In the genomic region with DNA sequence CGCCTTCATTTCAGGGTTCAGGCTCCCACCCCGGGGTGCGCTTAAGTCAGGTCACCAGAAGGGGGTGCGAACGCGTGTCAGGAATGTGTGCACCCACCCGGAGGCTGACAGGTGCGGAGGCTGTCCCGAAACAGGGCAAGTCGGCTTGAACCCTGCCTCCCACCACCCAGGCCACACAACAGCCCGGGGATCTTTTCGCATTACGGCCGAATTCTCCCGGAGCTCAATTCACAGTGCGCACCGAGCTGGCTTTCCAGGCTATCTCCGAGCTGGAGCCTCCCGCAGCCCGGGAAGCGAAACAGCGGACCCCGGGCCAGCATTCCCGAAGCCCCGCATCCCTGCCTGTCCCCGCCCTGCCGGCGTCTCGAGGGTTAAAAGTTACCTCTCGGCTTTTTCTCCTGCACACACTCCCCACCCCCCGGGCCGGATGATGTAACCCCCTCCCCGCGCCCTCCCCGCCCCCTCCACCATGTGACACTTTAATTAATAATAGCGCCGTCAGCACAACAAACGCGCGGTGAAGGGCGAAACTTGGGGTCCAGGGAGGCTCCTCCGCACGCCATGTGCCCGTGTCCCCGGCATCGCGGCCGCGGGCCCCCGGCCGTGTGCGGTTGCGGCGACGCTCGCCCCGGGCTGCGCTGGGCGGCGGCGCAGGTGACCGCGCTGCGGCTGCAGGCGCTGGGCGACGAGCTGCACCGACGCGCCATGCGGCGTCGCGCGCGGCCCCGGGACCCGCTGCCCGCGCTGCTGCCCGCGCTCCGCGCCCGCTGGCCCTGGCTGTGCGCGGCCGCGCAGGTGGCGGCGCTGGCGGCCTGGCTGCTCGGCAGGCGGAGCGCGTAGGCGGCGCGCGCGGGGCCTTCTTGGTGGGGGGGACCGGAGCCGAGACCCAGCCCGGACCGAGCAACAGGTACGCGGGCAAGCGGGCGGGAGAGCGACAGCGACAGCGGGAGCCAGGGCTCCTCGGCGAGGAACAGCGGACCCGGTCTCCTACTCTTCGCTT, we compare ENCODE assay signal across 8 mouse cellular contexts. TPM values are rescaled to one million over a fixed set of nuclear protein-coding genes. Genes with fewer than 3 reads are reported as not detected.
DNase-seq lines count a peak whose midpoint lies in the region; ATAC-seq and TF ChIP-seq lines count a peak whose summit lies in the region.

No protein-coding gene starts in this region.

- no peak for TF ChIP-seq CTCF in kidney, adult 2 months (conservative IDR thresholded peaks at IDR 0.05; ENCODE audit: insufficient read depth, insufficient read length, low read depth, low read length)

- DNase-seq in kidney, adult 2 months: no peak
- no peak for DNase-seq in kidney, adult 11 months
- peak; percentile 57 for DNase-seq in R1 (ENCODE audit: low read depth, low spot score)
- DNase-seq in induced T-regulatory cell, adult 2 months (ENCODE audit: low read depth): peak; percentile 16
- peak; percentile 23 to 47 for DNase-seq in thymus, postnatal 36 days
- DNase-seq in urinary bladder, postnatal 14 days (ENCODE audit: low spot score): no peak

- H3K9me3 ChIP-seq in embryonic facial prominence, embryonic 12.5 days: peaks cover 3% of the 10 kb centered on the region; the same call in 1 of the 2 replicates
- no peaks in the 10 kb centered on the region for H3K9me3 ChIP-seq in midbrain, embryonic 12.5 days

- peaks cover 2% of the 10 kb centered on the region; the same call in 1 of the 2 replicates for H3K4me1 ChIP-seq in kidney, adult 2 months (ENCODE audit: control insufficient read depth, insufficient read depth, low read length)
- peaks cover 23% of the 10 kb centered on the region for H3K4me1 ChIP-seq in embryonic facial prominence, embryonic 12.5 days
- peaks cover 24% of the 10 kb centered on the region for H3K4me1 ChIP-seq in midbrain, embryonic 12.5 days

- 7% methylated on average over 117 of the region's 117 CpGs for WGBS in kidney, adult 2 months
- WGBS in embryonic facial prominence, embryonic 12.5 days: under 1% methylated on average over 107 of the region's 117 CpGs
- WGBS in midbrain, embryonic 12.5 days: under 1% methylated on average over 85 of the region's 117 CpGs

- no peak for TF ChIP-seq POLR2A in kidney, adult 2 months (IDR thresholded peaks at IDR 0.05; ENCODE audit: low read depth, low read length)

- peaks cover 12% of the 10 kb centered on the region for H3K27me3 ChIP-seq in kidney, adult 2 months (replicated peaks; ENCODE audit: control insufficient read depth, insufficient read depth, low read length)
- peaks cover 89% of the 10 kb centered on the region for H3K27me3 ChIP-seq in embryonic facial prominence, embryonic 12.5 days
- peaks cover 92% of the 10 kb centered on the region for H3K27me3 ChIP-seq in midbrain, embryonic 12.5 days

- no peaks in the 10 kb centered on the region for H3K36me3 ChIP-seq in kidney, adult 2 months (ENCODE audit: control insufficient read depth, insufficient read depth, low read length)
- H3K36me3 ChIP-seq in embryonic facial prominence, embryonic 12.5 days: no peaks in the 10 kb centered on the region
- no peaks in the 10 kb centered on the region for H3K36me3 ChIP-seq in midbrain, embryonic 12.5 days

- ATAC-seq in embryonic facial prominence, embryonic 12.5 days (ENCODE audit: insufficient number of reproducible peaks, insufficient read depth, low FRiP score, low TSS enrichment): no peak
- no peak for ATAC-seq in midbrain, embryonic 12.5 days (ENCODE audit: low FRiP score, low read depth)

- H3K27ac ChIP-seq in kidney, adult 2 months (ENCODE audit: insufficient read depth, low read depth, low read length): no peak overlapping the region
- H3K27ac ChIP-seq in embryonic facial prominence, embryonic 12.5 days: no peak overlapping the region
- H3K27ac ChIP-seq in midbrain, embryonic 12.5 days (replicated peaks): no peak overlapping the region

- H3K4me3 ChIP-seq in kidney, adult 2 months (ENCODE audit: insufficient read depth, low read depth, low read length): peak overlapping the region; percentile 33
- H3K4me3 ChIP-seq in embryonic facial prominence, embryonic 12.5 days: peak overlapping the region; percentile 45
- peak overlapping the region; percentile 54 for H3K4me3 ChIP-seq in midbrain, embryonic 12.5 days

- H3K9ac ChIP-seq in embryonic facial prominence, embryonic 12.5 days: peak overlapping the region; percentile 53
- peak overlapping the region; percentile 51; the same call in 1 of the 2 replicates for H3K9ac ChIP-seq in midbrain, embryonic 12.5 days (replicated peaks)

- H3K4me2 ChIP-seq in embryonic facial prominence, embryonic 12.5 days (replicated peaks): peak overlapping the region; percentile 96
- peak overlapping the region; percentile 86 for H3K4me2 ChIP-seq in midbrain, embryonic 12.5 days (replicated peaks)

RNA-seq across cellular contexts. Expression of gene Hrk, which starts 5.1 kb away (rescaled TPM):
- 0.01 and 0.02 TPM in 2 replicates for polyA plus RNA-seq in kidney, adult 2 months (2012; rRNA removed)
- polyA plus RNA-seq in embryonic facial prominence, embryonic 12.5 days (2016; fragmentation: Nextera tagmentation; extraction: Ambion mirVana): 0.45 and 0.85 TPM in 2 replicates
- polyA plus RNA-seq in midbrain, embryonic 12.5 days (2016; fragmentation: Nextera tagmentation; extraction: Ambion mirVana): 0.24 and 0.33 TPM in 2 replicates

RNA-seq across cellular contexts. Expression of gene Fbxw8, which starts 14.3 kb away (rescaled TPM):
- 60.8 and 64.8 TPM in 2 replicates for polyA plus RNA-seq in kidney, adult 2 months (2012; rRNA removed)
- 44.5 and 45.0 TPM in 2 replicates for polyA plus RNA-seq in embryonic facial prominence, embryonic 12.5 days (2016; fragmentation: Nextera tagmentation; extraction: Ambion mirVana)
- polyA plus RNA-seq in midbrain, embryonic 12.5 days (2016; fragmentation: Nextera tagmentation; extraction: Ambion mirVana): 41.4 and 47.5 TPM in 2 replicates

Comparison
In these comparisons a context has a peak if more than half of its experiments do, and no peak if none do; other contexts are left out.
1. DNase-seq: peak in R1 (single experiment), induced T-regulatory cell, adult 2 months (single experiment) and thymus, postnatal 36 days (2 of 2); none in kidney, adult 2 months (single experiment), kidney, adult 11 months (single experiment) and urinary bladder, postnatal 14 days (single experiment).
2. Peak in every context shown above with its lines, with median percentiles within 50 percentile points of each other: H3K4me3 ChIP-seq.